Mouse (Mus musculus) CH12.LX (cell line): ENCODE data around the gene Gbgt1.

Experiments used
- CHD2 ChIP-seq: IDR thresholded peaks from 2 replicates; pipeline ENCODE4 v1.6.1; 2011; ENCODE audit warnings: low read length, improper control_type of control experiment
- CTCF ChIP-seq, 2 experiments: IDR thresholded peaks in 1 of 2; conservative IDR thresholded peaks in 1 of 2; 2 replicates each; pipeline ENCODE4 v1.5.1; 2011 to 2012; ENCODE audit warnings: low read depth in 2 of 2, low read length in 2 of 2, improper control_type of control experiment in 1 of 2, inconsistent platforms in 1 of 2, mild to moderate bottlenecking in 1 of 2, moderate library complexity in 1 of 2
- MAFK ChIP-seq: IDR thresholded peaks from 2 replicates; pipeline ENCODE4 v1.6.1; 2011; ENCODE audit warnings: low read length, improper control_type of control experiment; ENCODE audit not compliant: insufficient replicate concordance
- NRF1 ChIP-seq: IDR thresholded peaks from 2 replicates; pipeline ENCODE4 v1.6.1; 2014; ENCODE audit warnings: low read depth, mild to moderate bottlenecking, inconsistent platforms, low read length, improper control_type of control experiment, moderate library complexity
- PAX5 ChIP-seq: IDR thresholded peaks from 2 replicates; pipeline ENCODE4 v1.6.1; 2012; ENCODE audit warnings: low read length, inconsistent platforms, mixed read lengths
- POLR2A ChIP-seq: IDR thresholded peaks from 2 replicates; pipeline ENCODE4 v1.6.1; 2011; ENCODE audit warnings: low read depth, mild to moderate bottlenecking, improper control_type of control experiment, low read length
- RAD21 ChIP-seq: IDR thresholded peaks from 2 replicates; pipeline ENCODE4 v1.6.1; 2011; ENCODE audit warnings: low read depth, mild to moderate bottlenecking, low read length, improper control_type of control experiment, moderate library complexity
- RCOR1 ChIP-seq: conservative IDR thresholded peaks from 2 replicates; pipeline ENCODE4 v1.6.1; 2012; ENCODE audit warnings: low read depth, mild to moderate bottlenecking, inconsistent platforms, low read length, improper control_type of control experiment
- USF1 ChIP-seq: IDR thresholded peaks from 2 replicates; pipeline ENCODE4 v1.6.1; 2014; ENCODE audit warnings: low read depth, mild to moderate bottlenecking, inconsistent platforms, low read length, improper control_type of control experiment
- ZNF384 ChIP-seq: IDR thresholded peaks from 2 replicates; pipeline ENCODE4 v1.6.1; 2012; ENCODE audit warnings: low read depth, low read length, improper control_type of control experiment, inconsistent platforms

DNA sequence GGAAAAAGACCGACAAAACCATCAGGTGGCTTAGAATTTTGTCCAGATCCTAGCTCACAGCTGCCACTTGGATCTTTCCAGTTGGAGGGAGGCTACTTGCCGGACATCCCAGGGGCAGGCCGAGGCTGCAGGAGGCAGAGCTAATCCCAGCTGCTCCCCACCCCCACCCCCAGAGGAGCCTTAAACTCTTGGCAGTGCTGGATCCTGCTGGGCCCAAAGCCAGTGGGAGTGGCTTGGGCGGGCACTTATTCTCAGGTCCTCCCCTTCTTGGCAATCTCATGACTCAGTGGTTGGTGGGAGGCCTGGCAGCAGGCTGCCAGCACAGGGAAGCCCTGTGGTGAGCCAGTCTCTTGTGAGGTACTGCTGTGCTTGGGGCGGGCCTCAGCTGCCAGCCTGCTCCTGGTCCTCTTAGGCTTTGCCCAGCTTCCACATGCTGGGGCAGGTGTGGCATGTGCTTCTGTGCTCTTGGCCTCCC, 27.0 kb downstream of the Gbgt1 start:
- TF ChIP-seq ZNF384 (no peak), RCOR1 (no peak), POLR2A (no peak), NRF1 (no peak), CTCF (conservative IDR thresholded peaks at IDR 0.05 in 1 of 2, IDR thresholded peaks at IDR 0.05 in 1 of 2; ENCODE audit: low read depth in 2 of 2, low read length in 2 of 2) (no peak), MAFK (no peak), USF1 (no peak), CHD2 (no peak), PAX5 (no peak), RAD21 (no peak)
